Mouse (Mus musculus) lung, postnatal 10 days (tissue): ENCODE results near the gene Hdhd3.

Experiments
- DNase-seq: peaks from one replicate; pipeline ENCODE4 v3.0.0; 2021

Gene Hdhd3

GRCm38 (mm10) chr4:62503374-62503970, at the start of gene Hdhd3:
TSS of gene Hdhd3 (minus strand) at chr4:62503467.
- no peak for DNase-seq

- no peak for DNase-seq
These were observed 48.7 kb upstream of the Hdhd3 start for GRCm38 (mm10) chr4:62551966-62552365.

GRCm38 (mm10) chr4:62544801-62545200, 41.5 kb upstream of the Hdhd3 start:
- no peak for DNase-seq

GRCm38 (mm10) chr4:62543782-62544181, 40.5 kb upstream of the Hdhd3 start:
- DNase-seq, result no peak

- DNase-seq, result no peak
These were observed 38.5 kb upstream of the Hdhd3 start for GRCm38 (mm10) chr4:62541802-62542201.

- DNase-seq, result no peak
These were observed 30.5 kb upstream of the Hdhd3 start for GRCm38 (mm10) chr4:62533729-62534128.

GRCm38 (mm10) chr4:62527655-62528054, 24.4 kb upstream of the Hdhd3 start:
- no peak for DNase-seq

GRCm38 (mm10) chr4:62526256-62526655, 23.0 kb upstream of the Hdhd3 start:
- DNase-seq, result no peak

GRCm38 (mm10) chr4:62525489-62525811, 22.2 kb upstream of the Hdhd3 start:
- no peak for DNase-seq

GRCm38 (mm10) chr4:62524651-62525488, 21.6 kb upstream of the Hdhd3 start, which contains the start of the genes Pole3 and 4933430I17Rik:
TSS of gene Pole3 (minus strand) at chr4:62525068.
TSS of gene 4933430I17Rik (plus strand) at chr4:62525369.
- DNase-seq, result peak; percentile 98

- no peak for DNase-seq
These were observed 17.7 kb upstream of the Hdhd3 start for GRCm38 (mm10) chr4:62520892-62521400.

- DNase-seq, result peak; percentile 93
These were observed 16.6 kb upstream of the Hdhd3 start, which contains the start of gene Alad for GRCm38 (mm10) chr4:62519849-62520233. TSS of gene Alad (minus strand) at chr4:62519918.

GRCm38 (mm10) chr4:62519122-62519848, 16.0 kb upstream of the Hdhd3 start:
- DNase-seq, result no peak

GRCm38 (mm10) chr4:62518416-62519121, 15.3 kb upstream of the Hdhd3 start:
- DNase-seq, result peak; percentile 36

GRCm38 (mm10) chr4:62517538-62518415, 14.5 kb upstream of the Hdhd3 start:
- DNase-seq, result no peak

- peak; percentile 25 for DNase-seq
These were observed 13.8 kb upstream of the Hdhd3 start for GRCm38 (mm10) chr4:62517046-62517445.

GRCm38 (mm10) chr4:62516579-62516978, 13.3 kb upstream of the Hdhd3 start:
- DNase-seq, result no peak

GRCm38 (mm10) chr4:62516079-62516478, 12.8 kb upstream of the Hdhd3 start:
- peak; percentile 78 for DNase-seq

GRCm38 (mm10) chr4:62515490-62515889, 12.2 kb upstream of the Hdhd3 start:
- no peak for DNase-seq

GRCm38 (mm10) chr4:62514995-62515394, 11.7 kb upstream of the Hdhd3 start:
- no peak for DNase-seq

GRCm38 (mm10) chr4:62513998-62514506, 10.8 kb upstream of the Hdhd3 start:
- no peak for DNase-seq
